Mouse (Mus musculus) olfactory bulb, adult 2 months (tissue): Measurements from ENCODE around the gene Ppp2r5b.

ENCODE experiments used
- CTCF ChIP-seq: fragments of 200-500 bp; IDR thresholded peaks from 2 replicates; pipeline ENCODE4 v1.5.1; 2012; ENCODE audit warnings: low read depth, mild to moderate bottlenecking, low read length, moderate library complexity; ENCODE audit not compliant: insufficient read depth
- POLR2A ChIP-seq: fragments of 200-500 bp; IDR thresholded peaks from 2 replicates; pipeline ENCODE4 v1.6.1; 2012; ENCODE audit warnings: mild to moderate bottlenecking, low read depth, low read length, moderate library complexity; ENCODE audit not compliant: insufficient read depth

DNA sequence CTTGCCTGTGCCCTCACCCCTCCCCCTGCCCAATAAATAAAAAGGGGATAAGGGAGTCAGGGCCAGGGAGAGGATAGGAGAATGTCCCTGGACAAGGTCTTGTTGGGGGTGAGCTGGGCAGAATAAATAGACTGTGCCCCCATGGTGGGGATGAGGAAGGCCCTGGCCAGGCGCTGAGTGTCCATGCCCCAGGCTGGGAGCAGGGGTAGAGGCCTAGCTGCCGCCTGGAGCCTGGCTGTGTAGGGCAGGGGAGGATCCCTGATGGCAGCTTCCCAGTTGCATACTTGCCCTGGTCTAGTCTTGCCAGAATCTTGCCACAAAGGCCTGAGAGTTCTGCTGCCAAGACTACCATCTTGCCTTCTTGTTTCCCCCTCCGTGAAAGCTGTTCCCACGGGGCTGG, 7.8 kb downstream of the Ppp2r5b start:
- TF ChIP-seq CTCF = no peak
- TF ChIP-seq POLR2A = no peak
